Mouse (Mus musculus) kidney, embryonic 14.5 days (tissue): Measurements from ENCODE around the gene Hpse. TPM values are rescaled to one million over a fixed set of nuclear protein-coding genes. Genes with fewer than 3 reads are reported as not detected.

Experiments
- polyA plus RNA-seq: library from polyadenylated mRNA; unstranded; fragments of >200 nt; fragmentation: Nextera tagmentation; extraction: Ambion mirVana; gene quantifications from 2 replicates; pipeline ENCODE4 v1.2.1, GENCODE M21; 2014

The Hpse gene
- polyA plus RNA-seq, 1 experiment from 2014 or later = 3.5 TPM

Other genes starting within 250 kb of the Hpse start
- gene Lin54, start 219.1 kb downstream of the Hpse start, polyA plus RNA-seq = 12.1 and 16.8 TPM in 2 replicates
- gene Cops4, start 201.4 kb downstream of the Hpse start, polyA plus RNA-seq = 199 and 212 TPM in 2 replicates
- 105 and 140 TPM in 2 replicates for gene Plac8, start 147.5 kb downstream of the Hpse start, polyA plus RNA-seq
- gene Coq2, start 44.6 kb downstream of the Hpse start, polyA plus RNA-seq = 62.0 and 76.4 TPM in 2 replicates
- 19.5 and 22.4 TPM in 2 replicates for gene Helq, start 78.9 kb upstream of the Hpse start, polyA plus RNA-seq
- gene Mrps18c, start 78.9 kb upstream of the Hpse start, polyA plus RNA-seq = 168 and 209 TPM in 2 replicates
- 31.5 and 33.8 TPM in 2 replicates for gene Abraxas1, start 101.2 kb upstream of the Hpse start, polyA plus RNA-seq
- 0.42 and 0.49 TPM in 2 replicates for gene Gpat3, start 126.0 kb upstream of the Hpse start, polyA plus RNA-seq